Mouse (Mus musculus) erythroblast, embryonic 14.5 days (primary cell): ENCODE data around the gene Maats1. TPM values are rescaled to one million over a fixed set of nuclear protein-coding genes. Genes with fewer than 3 reads are reported as not detected.

Source experiments
- H3K27me3 ChIP-seq: 2 replicates; pipeline ENCODE4 v1.6.1; 2012; ENCODE audit warnings: inconsistent platforms; ENCODE audit not compliant: control insufficient read depth
- H3K36me3 ChIP-seq: 2 replicates; pipeline ENCODE4 v1.6.1; 2012; ENCODE audit warnings: mild to moderate bottlenecking, inconsistent platforms; ENCODE audit not compliant: control insufficient read depth
- H3K4me1 ChIP-seq: 2 replicates; pipeline ENCODE4 v1.6.1; 2012; ENCODE audit warnings: inconsistent platforms; ENCODE audit not compliant: control insufficient read depth
- H3K4me3 ChIP-seq: replicated peaks from 2 replicates; pipeline ENCODE3; 2012; ENCODE audit warnings: moderate library complexity, mild to moderate bottlenecking, inconsistent platforms
- H3K9me3 ChIP-seq: 2 replicates; pipeline ENCODE4 v1.6.1; 2012; ENCODE audit warnings: low read length, inconsistent platforms, mixed read lengths; ENCODE audit not compliant: control insufficient read depth
- GATA1 ChIP-seq: IDR thresholded peaks from 2 replicates; pipeline ENCODE4 v1.6.1; 2012; ENCODE audit warnings: low read length, inconsistent platforms, mixed read lengths
- TAL1 ChIP-seq: IDR thresholded peaks from 3 replicates; pipeline ENCODE4 v1.6.1; 2012; ENCODE audit warnings: low read length, inconsistent platforms, mixed read lengths
- polyA plus RNA-seq: library from polyadenylated mRNA; stranded (reverse); fragments of >175 nt; gene quantifications from 2 replicates; pipeline ENCODE4 v1.2.3, GENCODE M21; 2012

Gene Maats1
- polyA plus RNA-seq, 1 experiment = not detected

- TF ChIP-seq TAL1 (no peak), GATA1 (no peak)
- Histone ChIP-seq H3K36me3 (no peaks in the 10 kb centered on the region; the same call in 1 of the 2 replicates), H3K4me3 (no peak overlapping the region), H3K27me3 (no peaks in the 10 kb centered on the region), H3K9me3 (no peaks in the 10 kb centered on the region), H3K4me1 (no peaks in the 10 kb centered on the region)
Measured at GRCm38 (mm10) chr16:38280951-38281350, 61.0 kb downstream of the Maats1 start.

- Histone ChIP-seq H3K4me3 (no peak overlapping the region), H3K27me3 (no peaks in the 10 kb centered on the region), H3K9me3 (no peaks in the 10 kb centered on the region), H3K36me3 (no peaks in the 10 kb centered on the region), H3K4me1 (no peaks in the 10 kb centered on the region)
- no peak for TF ChIP-seq TAL1
- no peak for TF ChIP-seq GATA1
Measured at GRCm38 (mm10) chr16:38279794-38280193, 62.1 kb downstream of the Maats1 start.

GRCm38 (mm10) chr16:38274737-38275136 lies 67.2 kb downstream of the Maats1 start:
- TF ChIP-seq TAL1 (no peak), GATA1 (no peak)

GRCm38 (mm10) chr16:38272483-38272882 lies 69.5 kb downstream of the Maats1 start:
- Histone ChIP-seq H3K27me3 (no peaks in the 10 kb centered on the region), H3K36me3 (no peaks in the 10 kb centered on the region), H3K4me3 (no peak overlapping the region), H3K4me1 (no peaks in the 10 kb centered on the region), H3K9me3 (no peaks in the 10 kb centered on the region)
- TF ChIP-seq GATA1 = no peak

More at GRCm38 (mm10) chr16:38274737-38275136, 67.2 kb downstream of the Maats1 start:
- H3K4me1 ChIP-seq = no peaks in the 10 kb centered on the region
- H3K4me3 ChIP-seq = no peak overlapping the region
- no peaks in the 10 kb centered on the region for H3K36me3 ChIP-seq
- no peaks in the 10 kb centered on the region for H3K27me3 ChIP-seq
- no peaks in the 10 kb centered on the region for H3K9me3 ChIP-seq

GRCm38 (mm10) chr16:38271601-38272000 lies 70.3 kb downstream of the Maats1 start:
- H3K27me3 ChIP-seq = no peaks in the 10 kb centered on the region
- H3K4me3 ChIP-seq = no peak overlapping the region
- TF ChIP-seq TAL1 (no peak), GATA1 (no peak)
- no peaks in the 10 kb centered on the region for H3K4me1 ChIP-seq
- H3K36me3 ChIP-seq = no peaks in the 10 kb centered on the region
- no peaks in the 10 kb centered on the region for H3K9me3 ChIP-seq

- no peak for TF ChIP-seq GATA1
- no peak for TF ChIP-seq TAL1
- Histone ChIP-seq H3K4me1 (no peaks in the 10 kb centered on the region), H3K4me3 (no peak overlapping the region), H3K36me3 (peaks cover under 1% of the 10 kb centered on the region; the same call in 1 of the 2 replicates), H3K9me3 (no peaks in the 10 kb centered on the region), H3K27me3 (no peaks in the 10 kb centered on the region)
Measured at GRCm38 (mm10) chr16:38255927-38256326, 86.0 kb downstream of the Maats1 start.

GRCm38 (mm10) chr16:38255107-38255506 lies 86.8 kb downstream of the Maats1 start:
- H3K9me3 ChIP-seq = no peaks in the 10 kb centered on the region
- H3K4me3 ChIP-seq = no peak overlapping the region
- no peaks in the 10 kb centered on the region for H3K4me1 ChIP-seq
- TF ChIP-seq GATA1 (no peak), TAL1 (no peak)
- peaks cover 2% of the 10 kb centered on the region; the same call in 1 of the 2 replicates for H3K36me3 ChIP-seq
- H3K27me3 ChIP-seq = no peaks in the 10 kb centered on the region; the same call in 1 of the 2 replicates

GRCm38 (mm10) chr16:38254001-38254400 lies 87.9 kb downstream of the Maats1 start:
- Histone ChIP-seq H3K27me3 (no peaks in the 10 kb centered on the region; the same call in 1 of the 2 replicates), H3K4me3 (no peak overlapping the region), H3K36me3 (peaks cover 2% of the 10 kb centered on the region; the same call in 1 of the 2 replicates), H3K9me3 (no peaks in the 10 kb centered on the region), H3K4me1 (no peaks in the 10 kb centered on the region)
- TF ChIP-seq GATA1 = no peak
- TF ChIP-seq TAL1 = no peak

GRCm38 (mm10) chr16:38250467-38250866 lies 91.5 kb downstream of the Maats1 start:
- TF ChIP-seq GATA1 = peak; percentile 58
- TF ChIP-seq TAL1 = no peak
- Histone ChIP-seq H3K4me3 (no peak overlapping the region), H3K9me3 (no peaks in the 10 kb centered on the region), H3K4me1 (no peaks in the 10 kb centered on the region), H3K27me3 (no peaks in the 10 kb centered on the region; the same call in 1 of the 2 replicates), H3K36me3 (peaks cover 2% of the 10 kb centered on the region; the same call in 1 of the 2 replicates)
